Comparison of ENCODE assay signal across 12 mouse cellular contexts in genomic region chr1:121314766-121315428, GRCm38 (mm10). TPM values are rescaled to one million over a fixed set of nuclear protein-coding genes. Genes with fewer than 3 reads are reported as not detected.
DNase-seq lines count a peak whose midpoint lies in the region; ATAC-seq and TF ChIP-seq lines count a peak whose summit lies in the region.
"Had no signal": no experiment of that assay in that cellular context is flagged by ENCODE, and none has a peak within 500 bp of the region (broad histone marks: within the 10 kb centered on the region; RNA-seq: fewer than 3 reads in every experiment).

No protein-coding gene starts in this region.

- no peak for TF ChIP-seq POLR2A in CH12.LX (IDR thresholded peaks at IDR 0.05; ENCODE audit: low read depth, low read length)

- ATAC-seq in hindbrain, embryonic 12.5 days (ENCODE audit: low FRiP score), result peak; percentile 70
- peak; percentile 91 for ATAC-seq in midbrain, embryonic 16.5 days

- no peak for TF ChIP-seq CTCF in CH12.LX (conservative IDR thresholded peaks at IDR 0.05 in 1 of 2, IDR thresholded peaks at IDR 0.05 in 1 of 2; ENCODE audit: low read depth in 2 of 2, low read length in 2 of 2)

- no peak overlapping the region for H3K9ac ChIP-seq in CH12.LX (ENCODE audit: insufficient read depth, low read depth)
- H3K9ac ChIP-seq in hindbrain, embryonic 12.5 days, result no peak overlapping the region
- H3K9ac ChIP-seq in midbrain, embryonic 16.5 days (ENCODE audit: low read depth, low read length), result no peak overlapping the region
- H3K9ac ChIP-seq: lung, embryonic 14.5 days had no signal

- H3K79me2 ChIP-seq in CH12.LX (replicated peaks; ENCODE audit: control insufficient read depth, extremely low read depth, insufficient read depth, poor library complexity, severe bottlenecking), result no peaks in the 10 kb centered on the region; the same call in 1 of the 2 replicates

- DNase-seq in CH12.LX (ENCODE audit: extremely low read depth) (peak; percentile 33), MEL-GATA-1-ER (ENCODE audit: extremely low read depth, low read depth) (peak; percentile 37)
- no peak for DNase-seq in embryo, embryonic 10.5 days (ENCODE audit: low spot score)
- DNase-seq in ovary, adult 18-20 months (ENCODE audit: low spot score), result no peak
- no peak for DNase-seq in kidney, adult 11 months
- DNase-seq: adrenal gland, adult 8-10 months; cerebellum, adult 2 months; heart, adult 2 months; lung, embryonic 14.5 days had no signal

- TF ChIP-seq RAD21 in CH12.LX (IDR thresholded peaks at IDR 0.05; ENCODE audit: low read depth, low read length), result no peak

- H3K27ac ChIP-seq in CH12.LX (ENCODE audit: insufficient read depth, low read depth), result peak overlapping the region; percentile 54
- peak overlapping the region; percentile 57; the same call in 1 of the 2 replicates for H3K27ac ChIP-seq in hindbrain, embryonic 12.5 days
- H3K27ac ChIP-seq in midbrain, embryonic 16.5 days (ENCODE audit: low read length), result peak overlapping the region; percentile 76
- H3K27ac ChIP-seq: heart, adult 2 months had no signal

- peak; percentile 46; the same call in 1 of the 2 replicates for TF ChIP-seq EP300 in CH12.LX (IDR thresholded peaks at IDR 0.05; ENCODE audit: low read length)

- peaks cover 20 to 60% of the 10 kb centered on the region in 2 experiments for H3K4me1 ChIP-seq in CH12.LX (ENCODE audit: control insufficient read depth in 1 of 2, insufficient read depth in 2 of 2)
- H3K4me1 ChIP-seq in hindbrain, embryonic 12.5 days, result no peaks in the 10 kb centered on the region
- H3K4me1 ChIP-seq in midbrain, embryonic 16.5 days (ENCODE audit: control insufficient read depth, insufficient read depth, low read length), result peaks cover 12% of the 10 kb centered on the region

- peaks cover 30 to 68% of the 10 kb centered on the region in 2 experiments for H3K36me3 ChIP-seq in CH12.LX (replicated peaks in 1 of 2; ENCODE audit: control insufficient read depth in 1 of 2, insufficient read depth in 1 of 2, low read length in 1 of 2)
- H3K36me3 ChIP-seq in hindbrain, embryonic 12.5 days, result peaks cover 25% of the 10 kb centered on the region
- peaks cover 15% of the 10 kb centered on the region; the same call in 1 of the 2 replicates for H3K36me3 ChIP-seq in midbrain, embryonic 16.5 days (ENCODE audit: control insufficient read depth, insufficient read depth, low read length)

- dilution Hi-C loops in CH12.LX (cut with MboI; ENCODE audit: extremely low pct_ligation_motif_present, extremely low pct_unique_long_range_greater_than_20kb, low sequenced_read_pairs), result no loop called here

- H3K9me3 ChIP-seq in CH12.LX (replicated peaks; ENCODE audit: low read length), result no peaks in the 10 kb centered on the region
- H3K9me3 ChIP-seq in hindbrain, embryonic 12.5 days (replicated peaks), result no peaks in the 10 kb centered on the region
- no peaks in the 10 kb centered on the region for H3K9me3 ChIP-seq in midbrain, embryonic 16.5 days (replicated peaks; ENCODE audit: control insufficient read depth, low read length, poor library complexity, severe bottlenecking)

- 75% methylated on average over 3 of the region's 3 CpGs for WGBS in hindbrain, embryonic 12.5 days
- 24% methylated on average over 3 of the region's 3 CpGs for WGBS in midbrain, embryonic 16.5 days

- H3K27me3 ChIP-seq in CH12.LX (replicated peaks), result no peaks in the 10 kb centered on the region
- no peaks in the 10 kb centered on the region for H3K27me3 ChIP-seq in hindbrain, embryonic 12.5 days
- H3K27me3 ChIP-seq in midbrain, embryonic 16.5 days (ENCODE audit: control insufficient read depth, insufficient read depth, low read depth, low read length), result no peaks in the 10 kb centered on the region

- no peak overlapping the region for H3K4me3 ChIP-seq in CH12.LX (replicated peaks in 1 of 3; ENCODE audit: low read depth in 2 of 3, low read length in 2 of 3, poor library complexity in 1 of 3)
- H3K4me3 ChIP-seq in hindbrain, embryonic 12.5 days, result no peak overlapping the region
- no peak overlapping the region for H3K4me3 ChIP-seq in midbrain, embryonic 16.5 days (ENCODE audit: low read depth, low read length)
- H3K4me3 ChIP-seq: erythroblast, embryonic 14.5 days; heart, adult 2 months had no signal

- in situ Hi-C loops in CH12.LX (cut with MboI; ENCODE audit: low pct_ligation_motif_present, low pct_unique_long_range_greater_than_20kb, low sequenced_read_pairs), result no loop called here

- no peak overlapping the region for H3K4me2 ChIP-seq in CH12.LX (ENCODE audit: insufficient read depth, low read depth, poor library complexity, severe bottlenecking)
- H3K4me2 ChIP-seq in hindbrain, embryonic 12.5 days (replicated peaks), result no peak overlapping the region
- no peak overlapping the region for H3K4me2 ChIP-seq in midbrain, embryonic 16.5 days (ENCODE audit: low read length)
- H3K4me2 ChIP-seq: lung, embryonic 14.5 days had no signal

TF ChIP-seq in CH12.LX, 34 proteins besides CTCF, POLR2A, EP300 and RAD21:
- peak; percentile 81 for TF ChIP-seq ZNF384 (IDR thresholded peaks at IDR 0.05; ENCODE audit: low read depth, low read length)
- no peak for TF ChIP-seq NELFE (IDR thresholded peaks at IDR 0.05; ENCODE audit: low read depth, low read length)
- TF ChIP-seq JUND (conservative IDR thresholded peaks at IDR 0.05; ENCODE audit: low read depth, low read length), result no peak
- no peak for TF ChIP-seq ETS1 (conservative IDR thresholded peaks at IDR 0.05; ENCODE audit: low read depth, low read length)
- no peak for TF ChIP-seq MAZ (IDR thresholded peaks at IDR 0.05; ENCODE audit: low read depth, low read length)

RNA-seq across cellular contexts. Expression of gene Insig2, which starts 17.5 kb away (rescaled TPM):
- 25.0 and 37.7 TPM in 2 replicates for total RNA-seq in CH12.LX (2012; rRNA removed)
- total RNA-seq in CH12.LX (2014; rRNA removed), result 20.1 and 23.6 TPM in 2 replicates
- 20.5 and 21.2 TPM in 2 replicates for polyA plus RNA-seq in CH12.LX (2012; ENCODE audit: insufficient read length, low read depth)
- 29.2 and 29.4 TPM in 2 replicates for polyA plus RNA-seq in hindbrain, embryonic 12.5 days (2016; fragmentation: Nextera tagmentation; extraction: Ambion mirVana)
- polyA plus RNA-seq in midbrain, embryonic 16.5 days (2015; fragmentation: Nextera tagmentation; extraction: Ambion mirVana), result 44.5 and 49.9 TPM in 2 replicates

Comparison
In these comparisons a context has a peak if more than half of its experiments do, and no peak if none do; other contexts are left out.
1. DNase-seq: peak in CH12.LX (single experiment) and MEL-GATA-1-ER (single experiment); none in embryo, embryonic 10.5 days (single experiment), ovary, adult 18-20 months (single experiment) and kidney, adult 11 months (single experiment).
2. Peak in every context shown above with its lines, with median percentiles within 50 percentile points of each other: H3K27ac ChIP-seq.